Mouse (Mus musculus) MEL (cell line): ENCODE results near the gene Cox17.

ENCODE experiments used
- CTCF ChIP-seq, 3 experiments: IDR thresholded peaks in 2 of 3; conservative IDR thresholded peaks in 1 of 3; 2 replicates each; pipeline ENCODE4 v1.5.1; 2011 to 2012; ENCODE audit warnings: low read length in 3 of 3, low read depth in 2 of 3, mild to moderate bottlenecking in 2 of 3, improper control_type of control experiment in 1 of 3, inconsistent platforms in 1 of 3, mixed read lengths in 1 of 3, moderate library complexity in 1 of 3; ENCODE audit not compliant: control insufficient read depth in 1 of 3, insufficient read depth in 1 of 3, poor library complexity in 1 of 3, severe bottlenecking in 1 of 3
- NRF1 ChIP-seq: IDR thresholded peaks from 2 replicates; pipeline ENCODE4 v1.6.1; 2014; ENCODE audit warnings: low read depth, mild to moderate bottlenecking, inconsistent platforms, low read length, improper control_type of control experiment, moderate library complexity; ENCODE audit not compliant: poor library complexity, insufficient read depth, severe bottlenecking
- POLR2A ChIP-seq, 2 experiments: IDR thresholded peaks; 2 replicates each; pipeline ENCODE4 v1.6.1; 2011 to 2012; ENCODE audit warnings: low read length in 2 of 2, mild to moderate bottlenecking in 2 of 2, control low read depth in 1 of 2, improper control_type of control experiment in 1 of 2, low read depth in 1 of 2, moderate library complexity in 1 of 2; ENCODE audit not compliant: control insufficient read depth in 1 of 2, insufficient read depth in 1 of 2, poor library complexity in 1 of 2
- USF1 ChIP-seq: IDR thresholded peaks from 2 replicates; pipeline ENCODE4 v1.6.1; 2014; ENCODE audit warnings: low read depth, mild to moderate bottlenecking, inconsistent platforms, low read length, improper control_type of control experiment, moderate library complexity
- ZKSCAN1 ChIP-seq: IDR thresholded peaks from 2 replicates; pipeline ENCODE4 v1.6.1; 2012; ENCODE audit warnings: low read depth, mild to moderate bottlenecking, inconsistent platforms, low read length, improper control_type of control experiment, moderate library complexity
- ZNF384 ChIP-seq: IDR thresholded peaks from 2 replicates; pipeline ENCODE4 v1.6.1; 2012; ENCODE audit warnings: low read depth, mild to moderate bottlenecking, inconsistent platforms, low read length, improper control_type of control experiment

DNA sequence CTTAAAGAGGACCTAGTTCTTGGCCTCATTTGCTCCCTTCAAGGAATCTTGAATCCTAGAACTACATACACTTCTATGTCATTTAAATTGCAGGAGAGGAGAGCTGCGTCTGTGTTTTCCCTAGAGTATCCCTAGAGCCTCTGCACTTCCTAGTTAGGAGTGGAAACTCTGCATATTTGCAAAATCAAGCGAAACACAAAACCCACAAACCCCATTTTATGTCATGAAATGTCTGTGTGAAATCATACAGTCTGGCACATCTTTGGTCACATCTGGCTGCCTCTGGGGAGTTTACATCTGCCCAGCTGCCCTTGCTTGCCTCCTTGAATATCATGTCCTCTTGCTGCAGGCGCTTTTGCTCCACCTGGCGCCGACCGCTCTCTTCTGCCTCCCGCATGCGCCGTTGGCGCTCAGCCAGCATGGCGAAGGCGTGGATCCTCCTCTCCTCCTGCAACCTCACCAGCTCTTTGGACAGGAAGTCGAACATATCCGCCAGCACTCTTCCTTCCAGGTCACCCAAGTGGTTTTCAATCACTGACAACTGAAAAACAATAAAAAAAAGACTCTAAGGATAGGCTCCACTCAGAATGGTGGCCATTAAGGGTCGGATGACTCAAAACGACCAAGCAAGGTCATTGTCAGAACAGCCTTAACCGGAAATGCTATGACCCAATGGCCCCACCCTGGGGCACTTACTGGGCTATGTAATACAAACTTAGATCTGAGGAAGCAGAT lies 42.2 kb upstream of the Cox17 start:
- TF ChIP-seq USF1 (no peak), POLR2A (IDR thresholded peaks at IDR 0.05; ENCODE audit: control insufficient read depth in 1 of 2, insufficient read depth in 1 of 2, low read depth in 1 of 2, low read length in 2 of 2, poor library complexity in 1 of 2) (no peak), CTCF (IDR thresholded peaks at IDR 0.05 in 2 of 3, conservative IDR thresholded peaks at IDR 0.05 in 1 of 3; ENCODE audit: control insufficient read depth in 1 of 3, insufficient read depth in 1 of 3, low read depth in 2 of 3, low read length in 3 of 3, poor library complexity in 1 of 3, severe bottlenecking in 1 of 3) (no peak), ZKSCAN1 (no peak), NRF1 (no peak), ZNF384 (no peak)
